Mouse (Mus musculus): ENCODE results near the gene Cacng6. TPM values are rescaled to one million over a fixed set of nuclear protein-coding genes. Genes with fewer than 3 reads are reported as not detected.

The Cacng6 gene
- polyA plus RNA-seq, 1 experiment from 2014 or later, result not detected

GRCm38 (mm10) chr7:3474291-3475080, 50.5 kb downstream of the Cacng6 start:
- H3K27me3 ChIP-seq, result no peaks in the 10 kb centered on the region
- H3K36me3 ChIP-seq, result no peaks in the 10 kb centered on the region
- no peak overlapping the region; the same call in 1 of the 2 replicates for H3K4me3 ChIP-seq
- no peaks in the 10 kb centered on the region for H3K4me1 ChIP-seq (replicated peaks)
- no peak overlapping the region for H3K27ac ChIP-seq (replicated peaks)
- ATAC-seq (ENCODE audit: low FRiP score, low read depth), result peak; percentile 34; the same call in 1 of the 2 replicates
- no peaks in the 10 kb centered on the region for H3K9me3 ChIP-seq
- peak overlapping the region; percentile 34 for H3K4me2 ChIP-seq
- whole genome bisulfite sequencing, result 11% methylated on average over 19 of the region's 19 CpGs
- H3K9ac ChIP-seq, result no peak overlapping the region

GRCm38 (mm10) chr7:3476728-3477127, 52.7 kb downstream of the Cacng6 start:
- Histone ChIP-seq H3K4me1 (replicated peaks) (no peaks in the 10 kb centered on the region), H3K4me2 (no peak overlapping the region), H3K9me3 (no peaks in the 10 kb centered on the region), H3K9ac (no peak overlapping the region), H3K27ac (replicated peaks) (no peak overlapping the region), H3K4me3 (no peak overlapping the region), H3K36me3 (no peaks in the 10 kb centered on the region), H3K27me3 (no peaks in the 10 kb centered on the region)
- no peak for ATAC-seq (ENCODE audit: low FRiP score, low read depth)
- 69% methylated on average over 5 of the region's 5 CpGs for WGBS

GRCm38 (mm10) chr7:3481948-3482608, 58.1 kb downstream of the Cacng6 start:
- H3K36me3 ChIP-seq, result no peaks in the 10 kb centered on the region
- no peak overlapping the region for H3K27ac ChIP-seq (replicated peaks)
- H3K4me1 ChIP-seq (replicated peaks), result no peaks in the 10 kb centered on the region
- H3K27me3 ChIP-seq, result no peaks in the 10 kb centered on the region
- WGBS, result 92% methylated on average over 6 of the region's 6 CpGs
- ATAC-seq (ENCODE audit: low FRiP score, low read depth), result no peak
- H3K4me3 ChIP-seq, result no peak overlapping the region
- no peak overlapping the region for H3K4me2 ChIP-seq
- no peaks in the 10 kb centered on the region for H3K9me3 ChIP-seq
- no peak overlapping the region for H3K9ac ChIP-seq

Small RNAs within 50 kb of the gene (microRNA-seq; reads per million reads assigned to microRNA genes)
- 22.0 reads per million, percentile 35 among the genes with 10 or more reads in this experiment for gene Gm23450

Other genes with a start within 250 kb of the Cacng6 start
- gene Nlrp12, start 174.5 kb upstream of the Cacng6 start, polyA plus RNA-seq (2015; fragmentation: Nextera tagmentation; extraction: Ambion mirVana), result 0.03 and 0.04 TPM in 2 replicates
- gene Myadm, start 135.1 kb upstream of the Cacng6 start, polyA plus RNA-seq (2015; fragmentation: Nextera tagmentation; extraction: Ambion mirVana), result 37.8 and 40.7 TPM in 2 replicates
- gene Prkcg, start 135.0 kb upstream of the Cacng6 start, polyA plus RNA-seq (2015; fragmentation: Nextera tagmentation; extraction: Ambion mirVana), result 2.0 and 2.1 TPM in 2 replicates
- gene Cacng7, start 91.2 kb upstream of the Cacng6 start, polyA plus RNA-seq (2015; fragmentation: Nextera tagmentation; extraction: Ambion mirVana), result 3.9 and 4.1 TPM in 2 replicates
- 11.5 and 14.6 TPM in 2 replicates for gene Cacng8, start 33.5 kb upstream of the Cacng6 start, polyA plus RNA-seq (2015; fragmentation: Nextera tagmentation; extraction: Ambion mirVana)
- gene Tarm1, start 78.4 kb downstream of the Cacng6 start, polyA plus RNA-seq (2015; fragmentation: Nextera tagmentation; extraction: Ambion mirVana), result not detected in 2 replicates
- gene Oscar, start 192.0 kb downstream of the Cacng6 start, polyA plus RNA-seq (2015; fragmentation: Nextera tagmentation; extraction: Ambion mirVana), result 0.39 and 0.66 TPM in 2 replicates
- 541 and 606 TPM in 2 replicates for gene Ndufa3, start 193.2 kb downstream of the Cacng6 start, polyA plus RNA-seq (2015; fragmentation: Nextera tagmentation; extraction: Ambion mirVana)
- 32.2 and 40.1 TPM in 2 replicates for gene Tfpt, start 205.7 kb downstream of the Cacng6 start, polyA plus RNA-seq (2015; fragmentation: Nextera tagmentation; extraction: Ambion mirVana)
- gene Prpf31, start 205.8 kb downstream of the Cacng6 start, polyA plus RNA-seq (2015; fragmentation: Nextera tagmentation; extraction: Ambion mirVana), result 88.8 and 89.6 TPM in 2 replicates
- 39.5 and 47.3 TPM in 2 replicates for gene Cnot3, start 221.1 kb downstream of the Cacng6 start, polyA plus RNA-seq (2015; fragmentation: Nextera tagmentation; extraction: Ambion mirVana)
- gene Leng1, start 241.6 kb downstream of the Cacng6 start, polyA plus RNA-seq (2015; fragmentation: Nextera tagmentation; extraction: Ambion mirVana), result 15.3 and 17.1 TPM in 2 replicates

Data from hindbrain, embryonic 15.5 days (tissue).